In the genomic region with DNA sequence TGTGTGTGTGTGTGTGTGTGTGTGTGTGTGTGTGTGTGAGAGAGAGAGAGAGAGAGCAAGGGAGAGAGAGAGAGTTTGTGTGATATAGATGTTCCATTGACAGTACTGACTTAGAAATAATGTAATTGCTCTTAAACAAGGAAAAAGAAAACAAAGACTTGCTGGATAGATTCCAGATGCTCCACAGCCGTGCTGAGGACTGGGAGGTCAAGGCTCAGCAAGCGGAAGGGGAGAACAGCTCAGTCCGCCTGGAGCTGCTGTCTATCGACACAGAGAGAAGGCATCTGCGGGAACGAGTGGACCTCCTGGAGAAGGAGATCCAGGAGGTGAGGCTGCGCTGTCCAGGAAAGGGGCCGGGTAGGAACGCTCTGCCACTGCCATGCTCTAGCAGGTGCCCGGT, we compare ENCODE assay signal across 19 mouse cellular contexts. TPM values are rescaled to one million over a fixed set of nuclear protein-coding genes. Genes with fewer than 3 reads are reported as not detected.
DNase-seq lines count a peak whose midpoint lies in the region; ATAC-seq lines count a peak whose summit lies in the region.
"Had no signal": no experiment of that assay in that cellular context is flagged by ENCODE, and none has a peak within 500 bp of the region (broad histone marks: within the 10 kb centered on the region; RNA-seq: fewer than 3 reads in every experiment).

No protein-coding gene starts in this region.

- H3K4me1 ChIP-seq in kidney, embryonic 15.5 days: no peaks in the 10 kb centered on the region
- H3K4me1 ChIP-seq: forebrain, embryonic 13.5 days; hindbrain, embryonic 15.5 days had no signal

- no peak overlapping the region for H3K4me3 ChIP-seq in kidney, embryonic 15.5 days (replicated peaks)
- H3K4me3 ChIP-seq: forebrain, embryonic 13.5 days; heart, embryonic 12.5 days; hindbrain, embryonic 15.5 days had no signal

- no peak overlapping the region for H3K27ac ChIP-seq in kidney, embryonic 15.5 days
- H3K27ac ChIP-seq: forebrain, embryonic 13.5 days; hindbrain, embryonic 15.5 days had no signal

- peak; percentile 54; the same call in 1 of the 2 replicates for ATAC-seq in kidney, embryonic 15.5 days (replicated peaks; ENCODE audit: low FRiP score)
- ATAC-seq: activated CD4-positive, CD25-positive, alpha-beta regulatory T cell, adult 4 months; forebrain, embryonic 13.5 days; forebrain, postnatal 0 days; Patski had no signal

- no peak overlapping the region for H3K4me2 ChIP-seq in kidney, embryonic 15.5 days
- H3K4me2 ChIP-seq: forebrain, embryonic 13.5 days; heart, embryonic 12.5 days; hindbrain, embryonic 15.5 days had no signal

- no peak overlapping the region for H3K9ac ChIP-seq in kidney, embryonic 15.5 days
- H3K9ac ChIP-seq: forebrain, embryonic 13.5 days; forebrain, postnatal 0 days; heart, embryonic 12.5 days; hindbrain, embryonic 15.5 days had no signal

- H3K27me3 ChIP-seq in kidney, embryonic 15.5 days: no peaks in the 10 kb centered on the region
- H3K27me3 ChIP-seq: CH12.LX; forebrain, embryonic 13.5 days; heart, embryonic 12.5 days; hindbrain, embryonic 15.5 days; Patski had no signal

- DNase-seq in embryo, embryonic 10.5 days (ENCODE audit: low spot score): peak; percentile 10
- no peak for DNase-seq in embryo, embryonic 9.5 days (ENCODE audit: extremely low spot score)
- no peak for DNase-seq in kidney, adult 11 months
- DNase-seq in kidney, postnatal 4 days: peak; percentile 15 to 31
- DNase-seq in kidney, postnatal 36 days: no peak
- DNase-seq in urinary bladder, postnatal 14 days (ENCODE audit: low spot score): no peak
- DNase-seq: cerebellum, adult 11-12 months; cerebellum, adult 9-10 months; cerebellum, postnatal 25 days; forebrain, postnatal 0 days; gastrocnemius, postnatal 14 days; heart, postnatal 36 days had no signal

- 63% methylated on average over 10 of the region's 10 CpGs for WGBS in kidney, embryonic 15.5 days

- no peaks in the 10 kb centered on the region for H3K9me3 ChIP-seq in kidney, embryonic 15.5 days (replicated peaks)
- H3K9me3 ChIP-seq: forebrain, embryonic 13.5 days; heart, embryonic 12.5 days; hindbrain, embryonic 15.5 days had no signal

- H3K36me3 ChIP-seq in kidney, embryonic 15.5 days: peaks cover 68% of the 10 kb centered on the region

RNA-seq across cellular contexts. Expression of gene C530008M17Rik, which starts 22.3 kb away (rescaled TPM):
- polyA plus RNA-seq in kidney, embryonic 15.5 days (2015; fragmentation: Nextera tagmentation; extraction: Ambion mirVana): 17.2 and 17.3 TPM in 2 replicates

RNA-seq across cellular contexts. Expression of gene Cep135, which starts 45.5 kb away (rescaled TPM):
- 7.3 TPM in 2 replicates for polyA plus RNA-seq in kidney, embryonic 15.5 days (2015; fragmentation: Nextera tagmentation; extraction: Ambion mirVana)

Comparison
In these comparisons a context has a peak if more than half of its experiments do, and no peak if none do; other contexts are left out.
1. DNase-seq: peak in embryo, embryonic 10.5 days (single experiment) and kidney, postnatal 4 days (2 of 2); none in embryo, embryonic 9.5 days (single experiment), kidney, adult 11 months (single experiment), kidney, postnatal 36 days (0 of 2) and urinary bladder, postnatal 14 days (single experiment).